Mouse (Mus musculus) 416B (cell line): ENCODE results near the gene Ptprr.

Source experiments
- DNase-seq: peaks from one replicate; pipeline ENCODE4 v3.0.0; 2011; ENCODE audit warnings: low read depth

Ptprr gene

GRCm38 (mm10) chr10:116266561-116267433 is 248.8 kb downstream of the Ptprr start:
- DNase-seq: no peak

- no peak for DNase-seq
These were observed 249.4 kb downstream of the Ptprr start for GRCm38 (mm10) chr10:116267434-116267822.

GRCm38 (mm10) chr10:116268343-116268742 is 250.3 kb downstream of the Ptprr start:
- DNase-seq: no peak

GRCm38 (mm10) chr10:116270646-116271469 is 252.8 kb downstream of the Ptprr start:
- no peak for DNase-seq

GRCm38 (mm10) chr10:116271470-116271915 is 253.5 kb downstream of the Ptprr start:
- no peak for DNase-seq

GRCm38 (mm10) chr10:116272156-116272555 is 254.1 kb downstream of the Ptprr start:
- DNase-seq: no peak

- DNase-seq: no peak
These were observed 257.3 kb downstream of the Ptprr start, which contains the start of gene Ptprb for GRCm38 (mm10) chr10:116275280-116275679. TSS of gene Ptprb (plus strand) at chr10:116275523.

GRCm38 (mm10) chr10:116286697-116287344 is 268.8 kb downstream of the Ptprr start:
- DNase-seq: no peak

GRCm38 (mm10) chr10:116288130-116288529 is 270.1 kb downstream of the Ptprr start:
- no peak for DNase-seq

GRCm38 (mm10) chr10:116290483-116290882 is 272.5 kb downstream of the Ptprr start:
- no peak for DNase-seq

- DNase-seq: no peak
These were observed 273.2 kb downstream of the Ptprr start for GRCm38 (mm10) chr10:116291153-116291755.

- DNase-seq: no peak
These were observed 278.4 kb downstream of the Ptprr start for GRCm38 (mm10) chr10:116296439-116296838.

GRCm38 (mm10) chr10:116297854-116298253 is 279.8 kb downstream of the Ptprr start:
- DNase-seq: no peak

GRCm38 (mm10) chr10:116300824-116301223 is 282.8 kb downstream of the Ptprr start:
- no peak for DNase-seq

- DNase-seq: no peak
These were observed 283.2 kb downstream of the Ptprr start for GRCm38 (mm10) chr10:116301258-116301657.

- DNase-seq: no peak
These were observed 286.3 kb downstream of the Ptprr start for GRCm38 (mm10) chr10:116304355-116304754.

GRCm38 (mm10) chr10:116309460-116309859 is 291.4 kb downstream of the Ptprr start:
- DNase-seq: no peak

- no peak for DNase-seq
These were observed 292.6 kb downstream of the Ptprr start for GRCm38 (mm10) chr10:116310516-116311210.

- peak; percentile 62 for DNase-seq
These were observed 301.2 kb downstream of the Ptprr start for GRCm38 (mm10) chr10:116319246-116319645.
